Mouse (Mus musculus) midbrain, embryonic 15.5 days (tissue): Measurements from ENCODE around the gene Morc3. TPM values are rescaled to one million over a fixed set of nuclear protein-coding genes. Genes with fewer than 3 reads are reported as not detected.

Experiments used
- ATAC-seq: fragments of 200-750 bp; cut with Nextera tagmentation; replicated peaks from 2 replicates; pipeline ENCODE4 v1.8.0; 2017; ENCODE audit warnings: moderate TSS enrichment
- H3K27ac ChIP-seq: fragments of 300-500 bp; sonication (generic); 2 replicates; pipeline ENCODE4 v1.5.1; 2015; ENCODE audit warnings: mild to moderate bottlenecking, inconsistent platforms
- H3K27me3 ChIP-seq: fragments of 300-500 bp; sonication (generic); replicated peaks from 2 replicates; pipeline ENCODE4 v1.6.1; 2015; ENCODE audit warnings: inconsistent platforms
- H3K36me3 ChIP-seq: fragments of 300-500 bp; sonication (generic); replicated peaks from 2 replicates; pipeline ENCODE4 v1.6.1; 2015; ENCODE audit warnings: inconsistent platforms
- H3K4me1 ChIP-seq: fragments of 300-500 bp; sonication (generic); 2 replicates; pipeline ENCODE4 v1.6.1; 2015; ENCODE audit warnings: inconsistent platforms
- H3K4me2 ChIP-seq: fragments of 300-500 bp; sonication (generic); 2 replicates; pipeline ENCODE4 v1.6.1; 2015; ENCODE audit warnings: inconsistent platforms, mild to moderate bottlenecking, moderate library complexity
- H3K4me3 ChIP-seq: fragments of 300-500 bp; sonication (generic); 2 replicates; pipeline ENCODE4 v1.5.1; 2015; ENCODE audit warnings: mild to moderate bottlenecking, inconsistent platforms
- H3K9ac ChIP-seq: fragments of 300-500 bp; sonication (generic); 2 replicates; pipeline ENCODE4 v1.6.1; 2015; ENCODE audit warnings: mild to moderate bottlenecking, inconsistent platforms
- H3K9me3 ChIP-seq: fragments of 300-500 bp; sonication (generic); 2 replicates; pipeline ENCODE4 v1.6.1; 2016; ENCODE audit warnings: inconsistent platforms
- WGBS: fragments of 180-500 bp; shearing (Covaris S2); methylation state at CpG from one replicate; pipeline ENCODE4 v1.1.7; 2015; ENCODE audit warnings: mixed read lengths; 5-methylcytosine and 5-hydroxymethylcytosine counted together
- polyA plus RNA-seq: library from polyadenylated mRNA; unstranded; fragments of >200 nt; fragmentation: Nextera tagmentation; extraction: Ambion mirVana; gene quantifications from 2 replicates; pipeline ENCODE4 v1.2.1, GENCODE M21; 2015

Morc3 gene
- polyA plus RNA-seq, 1 experiment from 2014 or later: 34.1 TPM

DNA sequence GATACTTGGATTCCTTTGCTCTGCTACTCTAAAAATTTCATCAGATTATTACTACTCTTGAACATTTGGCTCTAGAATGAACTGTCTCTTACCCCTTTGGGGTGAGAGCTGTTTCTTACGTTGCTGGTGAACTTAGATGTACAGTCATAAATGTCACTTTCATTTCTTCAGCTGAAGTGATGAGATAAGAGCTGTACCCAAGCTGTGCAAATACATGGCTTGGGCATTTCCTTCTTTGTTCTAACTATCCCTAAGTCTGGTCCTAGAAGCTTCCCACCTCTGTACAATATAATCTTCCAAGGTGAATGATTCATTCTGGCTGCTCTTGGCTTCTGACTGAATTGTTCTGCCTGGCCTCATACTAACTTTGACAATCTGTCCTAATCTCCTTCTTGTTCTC, 7.1 kb downstream of the Morc3 start:
- H3K9me3 ChIP-seq: no peaks in the 10 kb centered on the region
- ATAC-seq: no peak
- peaks cover 5% of the 10 kb centered on the region; the same call in 1 of the 2 replicates for H3K4me1 ChIP-seq
- no peaks in the 10 kb centered on the region for H3K36me3 ChIP-seq
- no peak overlapping the region for H3K27ac ChIP-seq
- no peak overlapping the region for H3K9ac ChIP-seq
- H3K4me3 ChIP-seq: no peak overlapping the region
- no peak overlapping the region for H3K4me2 ChIP-seq
- 100% methylated on average over 1 of the region's 1 CpGs for WGBS
- no peaks in the 10 kb centered on the region for H3K27me3 ChIP-seq

- no peak overlapping the region for H3K4me2 ChIP-seq
- WGBS: 97% methylated on average over 3 of the region's 3 CpGs
- no peak for ATAC-seq
- H3K4me3 ChIP-seq: no peak overlapping the region
- H3K27me3 ChIP-seq: no peaks in the 10 kb centered on the region
- H3K9ac ChIP-seq: no peak overlapping the region
- H3K36me3 ChIP-seq: peaks cover 56% of the 10 kb centered on the region; the same call in 1 of the 2 replicates
- no peaks in the 10 kb centered on the region for H3K9me3 ChIP-seq
- H3K4me1 ChIP-seq: no peaks in the 10 kb centered on the region
- no peak overlapping the region for H3K27ac ChIP-seq
These were observed 18.6 kb downstream of the Morc3 start for GRCm38 (mm10) chr16:93850527-93850926.

GRCm38 (mm10) chr16:93859967-93860366, 28.0 kb downstream of the Morc3 start:
- H3K36me3 ChIP-seq: peaks cover 57% of the 10 kb centered on the region
- WGBS: 92% methylated on average over 4 of the region's 4 CpGs

GRCm38 (mm10) chr16:93860686-93861085, 28.8 kb downstream of the Morc3 start:
- Histone ChIP-seq H3K9me3 (no peaks in the 10 kb centered on the region), H3K4me1 (no peaks in the 10 kb centered on the region), H3K27me3 (no peaks in the 10 kb centered on the region), H3K9ac (no peak overlapping the region), H3K4me2 (no peak overlapping the region), H3K27ac (no peak overlapping the region), H3K36me3 (peaks cover 62% of the 10 kb centered on the region), H3K4me3 (no peak overlapping the region)
- ATAC-seq: no peak

More at GRCm38 (mm10) chr16:93859967-93860366, 28.0 kb downstream of the Morc3 start:
- no peaks in the 10 kb centered on the region for H3K27me3 ChIP-seq
- H3K4me3 ChIP-seq: no peak overlapping the region
- H3K9ac ChIP-seq: no peak overlapping the region
- no peak overlapping the region for H3K27ac ChIP-seq
- H3K4me2 ChIP-seq: no peak overlapping the region
- H3K9me3 ChIP-seq: no peaks in the 10 kb centered on the region
- no peak for ATAC-seq
- H3K4me1 ChIP-seq: no peaks in the 10 kb centered on the region

DNA sequence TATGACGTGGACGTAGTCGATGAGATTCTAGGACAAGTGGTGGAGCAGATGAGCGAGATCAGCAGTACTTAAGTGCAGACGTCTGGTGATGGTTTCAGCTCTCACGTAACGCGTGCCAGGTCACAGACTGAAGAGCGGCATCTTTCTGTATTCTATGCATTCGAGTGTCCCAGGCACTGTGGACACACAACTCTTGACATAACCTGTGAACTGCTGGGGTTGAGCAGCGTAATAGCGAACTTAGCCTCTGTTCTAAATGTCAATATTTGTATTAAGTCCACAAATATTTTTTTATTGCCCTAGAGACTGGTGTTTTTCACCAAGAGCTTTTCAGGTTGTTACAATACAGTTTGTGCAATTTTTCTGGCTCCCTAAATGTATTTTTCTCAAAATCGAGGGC, 42.9 kb downstream of the Morc3 start:
- no peak overlapping the region for H3K4me3 ChIP-seq
- 93% methylated on average over 13 of the region's 13 CpGs for WGBS
- no peak overlapping the region for H3K27ac ChIP-seq
- H3K4me1 ChIP-seq: no peaks in the 10 kb centered on the region
- H3K4me2 ChIP-seq: no peak overlapping the region
- no peak overlapping the region for H3K9ac ChIP-seq
- H3K27me3 ChIP-seq: no peaks in the 10 kb centered on the region
- no peaks in the 10 kb centered on the region for H3K9me3 ChIP-seq
- H3K36me3 ChIP-seq: peaks cover 43% of the 10 kb centered on the region; the same call in 1 of the 2 replicates
- no peak for ATAC-seq

- peaks cover 16% of the 10 kb centered on the region; the same call in 1 of the 2 replicates for H3K36me3 ChIP-seq
- no peak for ATAC-seq
- no peak overlapping the region for H3K9ac ChIP-seq
- no peaks in the 10 kb centered on the region for H3K27me3 ChIP-seq
- no peak overlapping the region for H3K4me3 ChIP-seq
- H3K27ac ChIP-seq: no peak overlapping the region
- no peaks in the 10 kb centered on the region for H3K9me3 ChIP-seq
- WGBS: 92% methylated on average over 6 of the region's 6 CpGs
- no peak overlapping the region for H3K4me2 ChIP-seq
- no peaks in the 10 kb centered on the region for H3K4me1 ChIP-seq
These were observed 45.9 kb downstream of the Morc3 start for GRCm38 (mm10) chr16:93877612-93878380.

DNA sequence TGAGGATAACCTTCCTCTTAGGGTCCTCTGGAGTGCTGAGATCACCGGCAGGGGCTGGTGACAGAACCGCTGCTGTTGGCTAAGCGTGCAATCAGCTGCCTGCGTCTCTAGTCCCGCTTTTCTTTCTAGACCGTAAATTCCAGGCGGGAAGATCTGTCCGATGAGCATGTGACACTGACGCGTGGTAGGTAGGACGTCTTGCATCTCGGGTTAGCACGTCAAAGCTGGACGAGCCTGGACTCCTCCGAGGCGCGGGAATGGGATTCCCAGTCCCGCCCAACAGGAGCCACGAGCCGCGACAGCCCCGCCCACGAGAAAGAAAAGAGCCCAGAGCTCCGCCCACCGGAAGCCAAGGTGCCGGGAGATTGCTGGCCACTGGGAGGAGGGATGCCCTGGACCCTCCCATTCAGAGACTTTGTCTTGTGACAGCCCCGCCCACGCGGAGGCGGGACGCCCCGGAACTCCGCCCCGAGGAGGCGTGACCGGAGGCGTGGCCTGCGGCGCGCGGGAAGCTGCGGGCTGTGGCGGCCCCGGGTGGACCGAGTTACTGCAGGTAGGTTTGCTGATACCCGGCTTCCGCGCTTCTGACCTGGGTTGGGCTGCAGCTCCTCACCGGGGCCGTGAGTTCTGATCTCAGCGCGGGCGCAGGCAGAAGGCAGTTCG, 51.6 kb downstream of the Morc3 start, which contains the start of gene Chaf1b:
Chaf1b (plus strand) TSS at position 479 of the 663 bp plus-strand sequence.
- Histone ChIP-seq H3K27me3 (no peaks in the 10 kb centered on the region), H3K9ac (peak within 1 kb of the TSS; percentile 60), H3K27ac (peak within 1 kb of the TSS; percentile 39), H3K4me1 (peaks cover 15% of the 10 kb centered on the region), H3K4me3 (peak within 1 kb of the TSS; percentile 75), H3K9me3 (no peaks in the 10 kb centered on the region), H3K4me2 (peak within 1 kb of the TSS; percentile 95), H3K36me3 (no peaks in the 10 kb centered on the region)
- under 1% methylated on average over 54 of the region's 54 CpGs for WGBS
- peak; percentile 94 for ATAC-seq

DNA sequence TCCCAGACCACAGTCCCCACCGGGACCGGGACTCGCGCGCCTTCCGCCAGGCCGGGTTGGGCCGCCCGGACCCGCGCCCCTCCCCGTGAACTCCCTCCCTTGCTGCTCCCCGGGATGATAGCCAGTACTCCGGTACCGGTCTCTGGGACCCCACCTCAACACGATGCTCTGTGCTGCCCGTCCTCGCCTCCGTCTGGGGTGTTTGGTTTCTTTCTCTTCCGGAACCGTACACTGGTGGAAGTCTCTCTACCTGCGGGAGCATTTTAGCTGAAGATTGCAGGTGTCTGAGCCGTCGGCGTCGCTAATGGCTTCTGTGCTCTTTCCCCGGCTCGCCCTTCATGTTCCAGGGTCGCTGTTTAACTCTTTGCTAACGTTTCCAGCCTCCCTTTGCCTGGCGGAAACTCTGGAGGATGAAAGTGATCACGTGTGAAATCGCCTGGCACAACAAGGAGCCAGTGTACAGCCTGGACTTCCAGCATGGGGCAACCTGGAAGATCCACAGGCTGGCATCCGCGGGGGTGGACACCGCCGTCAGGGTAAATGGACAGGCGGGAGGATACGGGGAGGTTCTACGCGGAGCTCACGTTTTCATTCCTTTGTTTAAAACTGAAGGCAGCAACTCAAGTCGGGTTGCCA, 52.3 kb downstream of the Morc3 start:
- under 1% methylated on average over 43 of the region's 43 CpGs for WGBS
- Histone ChIP-seq H3K36me3 (no peaks in the 10 kb centered on the region), H3K4me1 (peaks cover 15% of the 10 kb centered on the region), H3K27me3 (no peaks in the 10 kb centered on the region), H3K9ac (peak overlapping the region; percentile 60), H3K27ac (no peak overlapping the region), H3K4me2 (peak overlapping the region; percentile 95), H3K9me3 (no peaks in the 10 kb centered on the region), H3K4me3 (peak overlapping the region; percentile 75)
- peak; percentile 70 for ATAC-seq

DNA sequence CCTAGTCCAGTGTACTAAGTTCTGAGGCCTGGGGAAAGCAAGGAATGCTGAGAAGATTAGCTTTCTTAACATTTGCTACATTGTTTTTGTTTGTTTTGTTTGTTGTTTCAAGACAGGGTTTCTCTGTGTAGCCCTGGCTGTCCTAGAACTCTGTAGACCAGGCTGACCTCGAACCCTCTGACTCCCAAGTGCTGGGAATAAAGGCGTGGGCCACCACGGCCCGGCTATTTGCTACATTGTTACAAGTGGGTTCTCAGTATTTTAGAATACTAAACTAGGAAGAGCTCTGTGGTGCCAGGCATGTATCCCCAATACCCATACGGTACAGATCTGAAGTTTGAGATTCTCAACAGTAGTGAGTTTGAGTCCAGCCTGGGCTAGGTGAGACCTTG, 52.8 kb downstream of the Morc3 start:
- H3K4me3 ChIP-seq: peak overlapping the region; percentile 75
- no peak for ATAC-seq
- H3K9me3 ChIP-seq: no peaks in the 10 kb centered on the region
- no peaks in the 10 kb centered on the region for H3K36me3 ChIP-seq
- WGBS: 53% methylated on average over 5 of the region's 5 CpGs
- H3K9ac ChIP-seq: peak overlapping the region; percentile 60
- H3K4me1 ChIP-seq: peaks cover 15% of the 10 kb centered on the region
- H3K4me2 ChIP-seq: peak overlapping the region; percentile 95
- no peaks in the 10 kb centered on the region for H3K27me3 ChIP-seq
- no peak overlapping the region for H3K27ac ChIP-seq

DNA sequence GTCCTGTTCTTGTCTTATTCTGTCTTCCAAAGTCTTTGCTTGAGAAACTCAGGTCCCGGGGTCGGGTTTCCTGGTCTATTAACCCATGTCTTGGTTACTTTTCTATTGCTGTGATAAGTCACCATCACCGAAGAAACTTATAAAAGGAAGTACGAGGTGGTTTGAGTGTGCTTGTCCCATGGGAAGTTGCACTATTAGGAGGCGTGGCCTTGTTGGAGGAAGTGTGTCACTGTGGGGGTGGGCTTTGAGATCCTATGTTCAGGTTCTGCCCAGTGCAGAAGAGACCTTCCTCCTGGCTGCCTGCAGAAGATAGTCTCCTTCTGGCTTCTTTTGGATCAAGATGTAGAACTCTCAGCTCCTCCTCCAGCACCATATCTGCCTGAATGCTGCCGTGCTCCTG, 56.6 kb downstream of the Morc3 start:
- 90% methylated on average over 6 of the region's 6 CpGs for WGBS
- Histone ChIP-seq H3K4me2 (no peak overlapping the region), H3K36me3 (no peaks in the 10 kb centered on the region), H3K9me3 (no peaks in the 10 kb centered on the region), H3K4me1 (peaks cover 11% of the 10 kb centered on the region), H3K27me3 (no peaks in the 10 kb centered on the region), H3K4me3 (no peak overlapping the region), H3K9ac (no peak overlapping the region), H3K27ac (no peak overlapping the region)
- ATAC-seq: no peak

- no peak for ATAC-seq
- H3K4me1 ChIP-seq: no peaks in the 10 kb centered on the region
- no peaks in the 10 kb centered on the region for H3K27me3 ChIP-seq
- H3K9me3 ChIP-seq: no peaks in the 10 kb centered on the region
- H3K4me2 ChIP-seq: no peak overlapping the region
- 93% methylated on average over 12 of the region's 12 CpGs for WGBS
- H3K9ac ChIP-seq: no peak overlapping the region
- H3K27ac ChIP-seq: no peak overlapping the region
- no peak overlapping the region for H3K4me3 ChIP-seq
- H3K36me3 ChIP-seq: no peaks in the 10 kb centered on the region
These were observed 59.2 kb downstream of the Morc3 start for GRCm38 (mm10) chr16:93890948-93891604.

- H3K4me3 ChIP-seq: no peak overlapping the region
- ATAC-seq: no peak
- no peaks in the 10 kb centered on the region for H3K9me3 ChIP-seq
- no peaks in the 10 kb centered on the region for H3K27me3 ChIP-seq
- no peak overlapping the region for H3K4me2 ChIP-seq
- WGBS: 90% methylated on average over 5 of the region's 5 CpGs
- H3K27ac ChIP-seq: no peak overlapping the region
- H3K4me1 ChIP-seq: no peaks in the 10 kb centered on the region
- H3K36me3 ChIP-seq: no peaks in the 10 kb centered on the region
- no peak overlapping the region for H3K9ac ChIP-seq
These were observed 61.4 kb downstream of the Morc3 start for GRCm38 (mm10) chr16:93893285-93893684.
